Mouse (Mus musculus) testis, adult 2 months (tissue): ENCODE measurements around the gene Utp14a.

ENCODE experiments used
- CTCF ChIP-seq: fragments of 200-500 bp; IDR thresholded peaks from 2 replicates; pipeline ENCODE4 v1.5.1; 2012; ENCODE audit warnings: low read depth, mild to moderate bottlenecking, inconsistent platforms, low read length, moderate library complexity; ENCODE audit not compliant: control insufficient read depth, insufficient read depth, insufficient replicate concordance
- POLR2A ChIP-seq: fragments of 200-500 bp; IDR thresholded peaks from 2 replicates; pipeline ENCODE4 v1.6.1; 2012; ENCODE audit warnings: low read depth, mild to moderate bottlenecking, inconsistent platforms, low read length, moderate library complexity; ENCODE audit not compliant: control insufficient read depth

DNA sequence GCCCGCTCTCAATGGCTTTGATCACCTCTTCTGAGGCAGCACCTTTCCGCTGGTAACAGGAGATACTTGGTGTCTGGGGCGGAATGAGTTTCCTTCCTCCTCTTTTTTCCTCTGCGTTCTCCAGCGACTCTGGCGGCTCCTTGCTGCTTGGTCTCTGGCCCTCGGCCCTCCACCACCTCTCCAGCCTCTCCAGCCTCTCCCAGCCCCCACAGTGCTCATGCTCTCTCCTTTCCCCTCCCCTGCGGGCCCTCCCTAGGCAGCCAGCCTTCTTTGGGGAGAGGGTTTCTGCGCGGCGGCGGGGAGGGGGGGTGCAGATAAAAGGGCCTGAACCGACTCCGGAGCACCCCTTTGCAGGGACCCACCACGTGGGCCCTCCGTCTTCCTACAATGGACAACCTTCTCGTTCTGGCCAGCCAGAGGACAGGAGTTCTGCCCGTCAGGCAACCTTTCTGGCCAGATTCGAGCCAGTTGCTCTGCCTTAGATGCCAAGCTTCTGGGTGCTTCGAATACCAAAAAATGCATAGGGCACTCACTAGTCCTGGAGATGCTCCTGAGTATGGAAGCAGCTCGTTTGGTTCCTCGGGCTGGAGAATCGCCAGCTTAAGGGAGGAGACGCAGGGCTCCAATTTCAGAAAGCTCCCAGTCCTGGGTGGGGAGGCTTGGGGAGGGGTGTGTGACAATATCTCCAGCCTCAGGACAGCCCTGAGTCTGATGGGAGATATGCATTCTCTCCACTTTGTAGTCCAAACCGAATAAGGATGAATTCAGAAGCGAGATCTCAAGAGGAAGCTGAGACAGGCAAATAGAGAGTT is 54.2 kb downstream of the Utp14a start:
- TF ChIP-seq CTCF (no peak), POLR2A (no peak)
